Mouse (Mus musculus): ENCODE measurements around the gene 2410137M14Rik. TPM values are rescaled to one million over a fixed set of nuclear protein-coding genes. Genes with fewer than 3 reads are reported as not detected.

2410137M14Rik gene
- total RNA-seq, 2 experiments from 2014 or later: not detected

DNA sequence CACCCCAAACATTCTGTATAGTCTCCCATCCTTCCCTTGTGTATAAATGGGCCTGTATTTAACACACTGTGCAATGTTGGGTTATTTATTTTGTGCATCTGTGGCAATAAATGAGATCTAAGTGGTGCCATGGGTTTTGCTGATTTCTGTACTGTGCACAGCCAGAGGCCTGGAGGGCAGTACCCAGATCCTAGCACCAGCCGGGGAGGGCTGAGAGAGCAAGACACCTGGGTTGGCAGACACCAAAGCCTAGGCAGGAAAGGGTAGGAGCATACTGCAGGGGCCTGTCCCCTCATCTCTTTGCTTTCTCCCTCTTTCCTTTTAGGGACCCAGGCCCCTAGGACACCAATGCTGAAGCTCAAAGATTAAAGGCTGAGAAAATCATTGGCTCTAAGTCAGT lies 32.8 kb downstream of the 2410137M14Rik start:
- DNase-seq: no peak

DNA sequence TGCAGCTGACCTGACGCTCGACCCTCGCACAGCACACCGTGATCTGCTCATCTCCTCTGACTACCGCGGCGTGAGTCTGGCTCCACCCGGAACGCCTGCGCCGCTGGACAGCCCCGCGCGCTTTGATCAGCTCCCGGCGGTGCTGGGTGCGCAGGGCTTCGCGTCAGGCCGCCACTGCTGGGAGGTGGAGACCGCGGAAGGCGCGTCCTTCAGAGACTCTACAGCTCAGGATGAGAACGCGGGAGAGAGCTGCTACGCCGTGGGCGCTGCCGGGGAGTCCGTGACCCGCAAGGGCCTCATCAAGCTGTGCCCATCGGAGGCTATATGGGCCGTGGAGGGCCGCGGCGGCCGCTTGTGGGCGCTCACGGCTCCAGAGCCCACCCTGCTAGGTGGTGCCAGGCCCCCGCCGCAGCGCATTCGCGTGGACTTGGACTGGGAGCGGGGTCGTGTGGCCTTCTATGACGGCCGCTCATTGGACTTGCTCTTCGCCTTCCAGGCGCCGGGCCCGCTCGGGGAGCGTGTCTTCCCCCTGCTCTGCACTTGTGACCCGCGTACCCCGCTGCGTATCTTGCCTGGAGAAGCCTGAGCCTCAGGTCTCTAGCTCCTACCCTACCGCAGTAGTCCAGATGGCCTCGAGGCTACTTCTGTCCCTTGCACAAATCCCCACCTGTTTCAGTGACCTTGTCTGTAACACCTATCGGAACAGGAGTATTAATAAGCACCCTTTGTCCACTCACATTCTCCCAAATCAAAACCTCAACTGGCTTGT lies 33.8 kb downstream of the 2410137M14Rik start:
- peak; percentile 78 for DNase-seq

DNA sequence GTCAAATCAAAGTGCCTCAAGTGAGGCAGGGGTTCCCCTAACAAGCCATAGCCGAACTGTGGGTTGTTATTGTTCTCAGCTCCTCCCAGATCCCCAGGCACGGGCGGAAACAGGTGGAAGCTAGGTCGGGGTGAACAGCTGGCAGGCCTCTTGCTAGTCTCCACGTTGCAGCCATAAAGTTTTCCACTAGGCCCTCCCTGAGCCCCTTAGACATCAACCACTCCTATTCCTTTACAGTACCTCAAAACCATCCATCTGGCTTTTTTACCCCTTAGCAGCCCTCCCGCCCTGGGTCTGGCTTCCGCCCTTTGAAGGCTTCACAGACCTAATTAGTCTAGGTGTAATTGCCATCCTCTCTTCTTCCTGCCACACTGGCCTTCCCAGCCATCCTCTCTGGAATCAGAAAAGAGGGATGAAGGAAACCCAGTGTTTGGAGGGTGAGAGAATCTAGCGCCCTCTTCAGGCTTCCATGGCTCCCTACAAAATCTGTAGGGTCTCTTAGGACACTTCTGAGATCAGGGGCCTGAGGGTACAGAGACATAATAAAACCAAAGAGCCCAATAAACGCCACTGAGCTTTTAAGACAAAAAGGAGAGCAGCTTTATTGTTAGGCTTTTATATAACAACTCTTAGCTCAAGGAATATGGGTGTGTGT lies 36.8 kb downstream of the 2410137M14Rik start:
- no peak for DNase-seq

DNA sequence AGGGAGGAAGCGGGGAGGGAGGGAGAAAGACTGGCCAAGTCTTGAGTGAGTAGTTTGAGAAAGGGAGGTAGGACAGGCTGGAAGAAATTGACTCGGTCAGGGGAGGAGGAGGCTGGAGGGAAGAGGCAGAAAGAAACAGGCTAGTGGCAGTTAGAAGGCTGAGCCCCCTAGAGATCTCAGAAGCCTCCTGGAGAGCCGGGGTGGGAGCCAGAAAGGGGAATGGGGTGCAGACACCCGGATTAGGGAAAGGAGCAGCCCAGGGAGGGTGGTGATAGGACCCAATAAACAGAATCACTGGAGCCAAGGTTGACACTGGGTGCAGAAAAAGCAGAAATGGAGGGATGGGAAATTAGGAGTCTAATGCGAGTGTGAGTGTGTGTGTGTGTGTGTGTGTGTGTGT lies 37.3 kb downstream of the 2410137M14Rik start:
- DNase-seq: no peak

DNA sequence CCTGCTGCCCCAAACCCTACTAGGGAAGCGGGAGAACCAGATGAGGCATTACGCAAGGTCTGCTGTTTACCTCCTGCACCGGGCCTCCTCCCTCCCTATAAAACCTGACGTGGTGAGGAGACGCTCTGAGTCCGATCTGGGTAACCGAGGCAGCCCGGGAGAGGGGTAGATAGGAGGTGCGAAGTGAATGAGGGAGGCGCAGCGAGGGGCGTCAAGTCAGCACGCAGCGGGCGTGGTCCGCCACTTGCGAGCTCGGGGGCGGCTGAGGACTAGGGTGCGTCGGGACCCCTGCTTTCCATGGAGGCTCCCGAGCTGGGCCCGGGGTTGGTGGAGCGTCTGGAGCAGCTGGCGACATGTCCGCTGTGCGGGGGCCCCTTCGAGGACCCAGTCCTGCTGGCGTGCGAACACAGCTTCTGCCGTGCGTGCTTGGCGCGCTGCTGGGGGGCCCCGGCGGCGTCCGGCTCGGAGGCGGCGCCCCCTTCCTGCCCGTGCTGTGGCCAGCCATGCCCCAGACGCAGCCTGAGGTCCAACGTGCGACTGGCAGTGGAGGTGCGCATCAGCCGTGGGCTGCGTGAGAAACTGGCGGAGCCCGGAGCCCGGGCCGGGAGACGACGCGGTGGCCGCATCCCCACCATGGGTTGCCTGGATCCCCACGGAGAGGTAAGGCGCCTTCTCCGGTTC lies 38.1 kb downstream of the 2410137M14Rik start, which contains the start of gene Rnf39:
TSS of gene Rnf39 (plus strand) at position 128 of the 681 bp plus-strand sequence.
- no peak for DNase-seq

DNA sequence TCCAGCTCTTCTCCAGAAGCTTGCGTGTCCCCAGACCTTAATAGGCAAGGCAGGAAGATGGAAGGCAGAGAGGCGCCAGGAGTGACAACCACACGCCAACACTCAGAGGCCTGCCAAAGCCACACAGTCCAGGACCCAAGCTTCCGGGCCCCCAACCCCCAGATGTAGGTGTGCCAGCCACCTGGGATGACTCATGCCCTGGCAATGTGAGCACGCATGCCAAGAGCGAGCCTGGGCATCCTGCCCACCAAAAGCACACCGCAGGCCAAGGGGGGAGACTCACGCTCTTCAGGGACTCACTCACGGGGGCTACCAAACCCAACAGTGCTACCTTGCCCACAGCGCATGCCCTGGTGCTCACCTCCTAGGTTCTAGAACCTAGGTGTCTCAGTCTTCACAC lies 38.6 kb downstream of the 2410137M14Rik start:
- DNase-seq: peak; percentile 40

DNA sequence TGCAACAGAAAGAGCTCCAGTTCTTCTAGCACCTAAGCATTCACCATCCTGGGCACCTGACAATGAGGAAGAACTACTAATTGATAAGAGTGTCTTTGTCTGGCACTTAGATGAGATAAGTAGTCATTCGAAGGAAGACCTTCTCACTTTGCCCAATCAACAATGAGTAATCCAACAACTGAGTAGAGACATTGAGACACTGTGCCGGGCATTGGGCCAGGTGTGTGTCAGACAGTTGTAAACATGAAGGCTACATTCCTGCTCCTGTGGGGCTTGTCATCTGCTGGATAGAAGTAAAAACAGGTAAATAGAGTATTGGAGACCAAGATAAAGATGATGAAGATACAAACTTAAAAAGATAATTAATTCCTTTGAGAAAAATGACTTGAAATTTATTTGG lies 43.0 kb downstream of the 2410137M14Rik start:
- peak; percentile 71 for DNase-seq

DNA sequence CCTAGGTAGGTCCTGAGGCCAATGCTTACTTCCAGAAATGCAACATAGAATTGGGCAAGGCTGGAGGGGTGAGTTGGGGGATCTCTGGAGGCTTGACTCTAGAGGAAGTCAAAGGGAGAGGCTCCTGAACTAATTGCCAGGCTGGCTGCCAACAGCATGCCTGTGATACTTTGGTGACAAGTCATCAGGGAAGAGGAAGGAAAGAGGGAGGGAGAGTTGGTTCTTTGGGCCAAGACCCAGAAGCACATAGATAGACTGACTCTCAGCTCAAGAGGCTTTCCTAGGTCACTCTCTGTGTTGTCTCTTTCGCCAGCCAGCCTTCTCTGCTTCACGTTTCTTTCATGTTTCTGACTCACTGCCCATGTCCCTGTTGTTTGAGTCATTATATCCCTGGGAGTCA lies 49.2 kb downstream of the 2410137M14Rik start:
- peak; percentile 28 for DNase-seq

DNA sequence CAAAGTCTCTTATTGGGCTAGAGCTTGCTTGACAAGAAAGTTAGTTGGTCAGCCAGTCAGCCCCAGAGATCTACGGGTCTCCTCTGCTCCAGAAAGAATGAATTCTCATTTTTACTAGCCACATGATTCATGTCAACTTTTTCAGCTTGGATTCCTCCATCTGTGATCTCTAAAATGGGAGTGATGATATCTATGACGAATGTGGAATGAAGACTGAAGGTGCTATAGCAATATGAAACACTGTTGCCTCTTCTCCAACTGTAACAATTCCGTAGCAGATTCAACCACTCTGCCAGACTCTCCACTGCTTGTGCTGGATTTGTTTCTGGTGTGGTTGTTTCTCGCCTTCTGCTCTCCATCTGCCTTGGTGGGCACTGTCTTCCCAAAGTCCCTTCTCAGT lies 49.9 kb downstream of the 2410137M14Rik start:
- DNase-seq: no peak

DNA sequence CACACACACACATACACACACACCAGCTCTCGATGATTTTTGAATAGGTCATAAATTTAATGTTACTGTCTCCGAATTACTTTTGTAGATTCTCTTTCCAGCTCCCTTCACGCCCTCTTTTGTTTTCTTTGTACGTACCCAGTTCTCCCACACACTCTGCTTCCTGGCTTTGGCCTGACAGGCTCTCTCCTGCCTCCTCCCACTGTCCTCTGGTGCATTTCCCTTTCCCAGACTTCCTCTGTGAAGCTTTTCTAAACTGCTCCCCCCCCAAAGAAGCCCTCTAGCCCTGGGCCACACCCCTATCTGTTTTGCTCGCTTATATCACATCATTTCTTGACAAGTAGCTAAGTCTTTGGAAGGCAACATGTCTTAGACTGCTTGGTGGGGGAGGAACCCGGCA lies 50.8 kb downstream of the 2410137M14Rik start:
- DNase-seq: no peak

DNA sequence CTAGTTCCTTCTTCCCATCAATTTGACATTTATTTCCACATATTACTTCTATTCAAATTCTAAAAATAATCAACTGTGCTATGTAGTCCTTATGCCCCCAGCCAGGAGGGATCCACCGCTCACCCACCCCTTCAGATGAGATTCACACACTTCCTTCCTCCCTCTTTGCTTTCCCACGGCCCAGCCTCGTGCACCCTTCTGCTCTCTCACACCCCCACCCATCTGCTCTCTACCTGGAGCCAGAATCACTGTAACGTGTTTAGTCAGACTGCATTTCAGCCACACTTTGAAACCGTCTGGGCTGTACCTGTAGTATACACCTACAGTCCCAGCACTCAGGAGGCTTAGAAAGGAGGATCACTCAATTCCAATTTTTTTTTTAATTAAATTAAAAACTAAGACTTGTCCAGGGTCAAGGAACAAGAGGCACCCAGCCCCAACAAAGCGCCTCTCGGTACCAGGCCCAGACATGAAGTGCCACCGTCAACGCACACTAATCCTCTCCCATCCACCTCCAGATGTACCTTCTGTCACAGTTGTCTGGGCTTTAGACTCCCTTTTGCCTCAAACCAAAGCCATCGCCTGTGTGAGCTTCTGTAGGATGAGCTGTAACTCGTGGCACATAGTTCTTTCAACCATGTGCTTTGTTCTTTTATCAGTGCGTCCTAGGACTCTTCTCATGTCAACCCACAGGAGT lies 51.7 kb downstream of the 2410137M14Rik start:
- no peak for DNase-seq

Other genes with a start within 250 kb of the 2410137M14Rik start
- gene H2-M10.5, start 208.3 kb downstream of the 2410137M14Rik start, total RNA-seq (2021): not detected
- gene H2-M10.6, start 169.1 kb downstream of the 2410137M14Rik start, total RNA-seq (2021): not detected
- gene Trim26, start 144.1 kb downstream of the 2410137M14Rik start, total RNA-seq (2021): 10 to 100 TPM; 43.1 to 49.5 TPM
- not detected for gene Trim15, start 114.0 kb downstream of the 2410137M14Rik start, total RNA-seq (2021)
- 1 to 10 TPM; 2.1 to 5.4 TPM for gene Trim10, start 111.7 kb downstream of the 2410137M14Rik start, total RNA-seq (2021)
- gene Trim40, start 91.1 kb downstream of the 2410137M14Rik start, total RNA-seq (2021): not detected
- not detected for gene Trim31, start 83.1 kb downstream of the 2410137M14Rik start, total RNA-seq (2021)
- under 1 TPM in 1 of 2 experiments, not detected in 1; 0.33 TPM for gene Rnf39, start 38.3 kb downstream of the 2410137M14Rik start, total RNA-seq (2021)
- 10 to 100 TPM; 58.5 to 62.7 TPM for gene Ppp1r11, start 29.5 kb downstream of the 2410137M14Rik start, total RNA-seq (2021)
- gene Znrd1, start 22.7 kb downstream of the 2410137M14Rik start, total RNA-seq (2021): 10 to 100 TPM; 34.5 to 40.5 TPM
- 10 to 100 TPM; 10.1 to 11.1 TPM for gene Znrd1as, start 22.6 kb downstream of the 2410137M14Rik start, total RNA-seq (2021)
- gene H2-M5, start 8.3 kb upstream of the 2410137M14Rik start, total RNA-seq (2021): not detected
- gene Zfp57, start 19.9 kb upstream of the 2410137M14Rik start, total RNA-seq (2021): 1 to 10 TPM; 4.0 to 7.7 TPM
- not detected for gene Mog, start 42.2 kb upstream of the 2410137M14Rik start, total RNA-seq (2021)
- gene Gabbr1, start 64.7 kb upstream of the 2410137M14Rik start, total RNA-seq (2021): 10 to 100 TPM; 22.1 to 40.3 TPM
- not detected for gene Olfr90, start 107.3 kb upstream of the 2410137M14Rik start, total RNA-seq (2021)
- not detected for gene Olfr91, start 117.0 kb upstream of the 2410137M14Rik start, total RNA-seq (2021)
- not detected for gene Olfr92, start 138.9 kb upstream of the 2410137M14Rik start, total RNA-seq (2021)
- gene Olfr93, start 180.3 kb upstream of the 2410137M14Rik start, total RNA-seq (2021): not detected
- under 1 TPM; 0.78 to 0.88 TPM for gene Ubd, start 212.7 kb upstream of the 2410137M14Rik start, total RNA-seq (2021)
- gene Olfr94, start 219.8 kb upstream of the 2410137M14Rik start, total RNA-seq (2021): not detected
- not detected for gene Olfr95, start 231.9 kb upstream of the 2410137M14Rik start, total RNA-seq (2021)
- not detected for gene Olfr96, start 238.9 kb upstream of the 2410137M14Rik start, total RNA-seq (2021)